7 mouse cellular contexts compared by ENCODE assay signal in the genomic region with DNA sequence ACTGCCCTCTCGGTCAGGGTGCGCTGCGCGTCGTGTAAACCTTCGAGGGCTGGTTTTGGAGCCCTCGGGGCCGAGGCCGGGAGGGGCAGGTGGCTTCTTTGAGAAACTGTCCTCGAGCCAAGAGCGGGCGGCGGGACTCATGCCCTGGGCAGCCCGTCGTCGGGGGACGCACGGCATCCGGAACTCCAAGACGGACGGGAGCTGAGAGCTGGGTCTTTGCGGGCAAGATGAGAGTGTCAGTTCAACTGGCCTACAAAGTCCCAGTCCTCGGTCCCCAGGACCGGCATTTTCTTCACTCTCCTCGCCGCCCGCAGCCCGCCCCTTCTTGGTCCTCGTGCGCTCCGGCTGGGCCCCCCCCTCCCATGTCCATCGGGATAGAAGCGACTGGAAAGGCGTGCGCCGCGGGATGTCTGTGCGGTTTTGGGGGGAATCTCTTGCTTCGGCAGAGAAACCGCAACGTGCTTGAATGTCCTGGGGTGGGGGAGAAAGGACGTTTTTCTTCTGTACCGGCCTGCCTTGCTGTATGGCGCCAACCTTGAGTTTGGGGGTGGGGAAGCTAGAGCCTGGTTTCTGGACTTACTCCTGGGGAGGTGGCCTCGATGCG.
DNase-seq lines count a peak whose midpoint lies in the region; ATAC-seq and TF ChIP-seq lines count a peak whose summit lies in the region.

No protein-coding gene starts in this region.

- H3K27me3 ChIP-seq in forebrain, embryonic 12.5 days = peaks cover 61% of the 10 kb centered on the region
- H3K27me3 ChIP-seq in hindbrain, embryonic 15.5 days = peaks cover 38% of the 10 kb centered on the region

- peak; percentile 17 to 37 for DNase-seq in B cell, adult 2 months
- no peak for DNase-seq in ES-E14 (ENCODE audit: low read depth, low spot score)
- DNase-seq in lung, postnatal 10 days = peak; percentile 59
- DNase-seq in frontal cortex, postnatal 10 days (ENCODE audit: low spot score in 2 of 2) = no peak
- no peak for DNase-seq in frontal cortex, postnatal 36 days (ENCODE audit: low spot score in 2 of 2)

- WGBS in forebrain, embryonic 12.5 days = 3% methylated on average over 46 of the region's 46 CpGs
- WGBS in hindbrain, embryonic 15.5 days = 1% methylated on average over 46 of the region's 46 CpGs

- H3K36me3 ChIP-seq in ES-E14 (ENCODE audit: control insufficient read depth, insufficient read depth, low read length, poor library complexity, severe bottlenecking) = no peaks in the 10 kb centered on the region
- H3K36me3 ChIP-seq in forebrain, embryonic 12.5 days (replicated peaks) = no peaks in the 10 kb centered on the region
- no peaks in the 10 kb centered on the region for H3K36me3 ChIP-seq in hindbrain, embryonic 15.5 days

- in situ Hi-C loops in ES-E14 (cut with MboI; ENCODE audit: low sequenced_read_pairs in 2 of 2, unreplicated experiment in 2 of 2) = loop anchor here in 1 of 2 experiments (25.0 kb wide), 1 partner anchor 200 kb away; no protein-coding TSS in a partner anchor

- H3K4me3 ChIP-seq in ES-E14 (ENCODE audit: insufficient read depth in 1 of 2, low read depth in 1 of 2, low read length in 2 of 2, poor library complexity in 1 of 2, severe bottlenecking in 1 of 2) = peak overlapping the region; percentile 72 to 87
- H3K4me3 ChIP-seq in forebrain, embryonic 12.5 days (replicated peaks) = peak overlapping the region; percentile 59
- H3K4me3 ChIP-seq in hindbrain, embryonic 15.5 days = peak overlapping the region; percentile 67

- no peak overlapping the region for H3K27ac ChIP-seq in ES-E14 (ENCODE audit: insufficient read depth, low read depth, low read length, poor library complexity, severe bottlenecking)
- no peak overlapping the region for H3K27ac ChIP-seq in forebrain, embryonic 12.5 days
- no peak overlapping the region for H3K27ac ChIP-seq in hindbrain, embryonic 15.5 days (replicated peaks)

- H3K9me3 ChIP-seq in ES-E14 (ENCODE audit: control insufficient read depth, insufficient read depth, low read depth, low read length) = no peaks in the 10 kb centered on the region
- no peaks in the 10 kb centered on the region for H3K9me3 ChIP-seq in forebrain, embryonic 12.5 days
- no peaks in the 10 kb centered on the region for H3K9me3 ChIP-seq in hindbrain, embryonic 15.5 days

- H3K4me2 ChIP-seq in forebrain, embryonic 12.5 days = peak overlapping the region; percentile 97
- peak overlapping the region; percentile 98 for H3K4me2 ChIP-seq in hindbrain, embryonic 15.5 days

- H3K9ac ChIP-seq in ES-E14 (ENCODE audit: insufficient read depth, low read depth, low read length, poor library complexity, severe bottlenecking) = peak overlapping the region; percentile 59
- peak overlapping the region; percentile 61 for H3K9ac ChIP-seq in forebrain, embryonic 12.5 days
- peak overlapping the region; percentile 52 for H3K9ac ChIP-seq in hindbrain, embryonic 15.5 days

- peaks cover 0 to 14% of the 10 kb centered on the region in 2 experiments; a peak in 2 of 4 replicates for H3K4me1 ChIP-seq in ES-E14 (ENCODE audit: control insufficient read depth in 2 of 2, insufficient read depth in 2 of 2, low read length in 2 of 2, poor library complexity in 1 of 2)
- H3K4me1 ChIP-seq in forebrain, embryonic 12.5 days = peaks cover 27% of the 10 kb centered on the region
- H3K4me1 ChIP-seq in hindbrain, embryonic 15.5 days (replicated peaks) = peaks cover 17% of the 10 kb centered on the region

- ATAC-seq in forebrain, embryonic 12.5 days (ENCODE audit: low FRiP score) = peak; percentile 5; the same call in 1 of the 2 replicates
- no peak for ATAC-seq in hindbrain, embryonic 15.5 days (ENCODE audit: low FRiP score, low read depth)

TF ChIP-seq in ES-E14, 5 proteins besides CTCF, POLR2A, EP300 and RAD21:
- TF ChIP-seq MAFK (IDR thresholded peaks at IDR 0.05; ENCODE audit: insufficient read depth, low read depth, low read length) = no peak
- no peak for TF ChIP-seq HCFC1 (IDR thresholded peaks at IDR 0.05; ENCODE audit: borderline replicate concordance, insufficient read depth, low read length)
- no peak for TF ChIP-seq CHD2 (IDR thresholded peaks at IDR 0.05; ENCODE audit: low read depth, low read length)
- TF ChIP-seq ZNF384 (IDR thresholded peaks at IDR 0.05; ENCODE audit: low read depth, low read length) = no peak
- no peak for TF ChIP-seq ZC3H11A (IDR thresholded peaks at IDR 0.05; ENCODE audit: borderline replicate concordance, low read depth, low read length)

Comparison
In these comparisons a context has a peak if more than half of its experiments do, and no peak if none do; other contexts are left out.
1. DNase-seq: peak in B cell, adult 2 months (2 of 2) and lung, postnatal 10 days (single experiment); none in ES-E14 (single experiment), frontal cortex, postnatal 10 days (0 of 2) and frontal cortex, postnatal 36 days (0 of 2).
2. Peak in every context shown above with its lines, with median percentiles within 50 percentile points of each other: H3K4me3 ChIP-seq and H3K9ac ChIP-seq.